Mouse (Mus musculus) spleen, embryonic (tissue): Measurements from ENCODE around the gene Gm11595.
"Not testable (repeated sequence)": the region's sequence is repeated elsewhere in the genome, so short reads cannot be mapped to it uniquely, and the experiment has no call there.

Experiments used
- CTCF ChIA-PET: fragments of 350-600 bp; sonication (Branson Sonifier 250); formaldehyde crosslinking; loops from one replicate; lab custom pipeline; 2022; lab: Charles Lee

The Gm11595 gene

DNA sequence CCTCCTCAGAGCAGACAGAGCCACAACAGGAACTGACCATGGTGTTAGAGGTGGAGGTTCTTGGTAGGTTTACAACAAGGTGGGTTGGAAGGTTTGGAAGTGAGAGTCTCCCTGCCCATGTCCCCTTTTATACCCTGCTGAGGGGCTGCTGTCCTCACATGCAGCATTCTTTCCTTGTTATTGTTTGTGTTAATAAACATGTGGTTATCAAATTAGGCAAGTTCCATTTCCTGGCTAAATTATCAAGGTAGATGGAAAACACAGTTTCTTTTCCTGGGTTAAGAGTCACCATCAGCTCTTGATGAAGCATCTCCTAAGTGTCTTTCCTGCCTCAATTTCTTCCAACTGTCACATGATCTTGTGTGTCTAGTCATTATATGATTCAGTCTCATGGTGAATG, at the start of gene Gm11595:
Gene Gm11595, minus strand, starts transcription at position 101 of the 400 bp plus-strand sequence.
- CTCF ChIA-PET: not testable (repeated sequence)

DNA sequence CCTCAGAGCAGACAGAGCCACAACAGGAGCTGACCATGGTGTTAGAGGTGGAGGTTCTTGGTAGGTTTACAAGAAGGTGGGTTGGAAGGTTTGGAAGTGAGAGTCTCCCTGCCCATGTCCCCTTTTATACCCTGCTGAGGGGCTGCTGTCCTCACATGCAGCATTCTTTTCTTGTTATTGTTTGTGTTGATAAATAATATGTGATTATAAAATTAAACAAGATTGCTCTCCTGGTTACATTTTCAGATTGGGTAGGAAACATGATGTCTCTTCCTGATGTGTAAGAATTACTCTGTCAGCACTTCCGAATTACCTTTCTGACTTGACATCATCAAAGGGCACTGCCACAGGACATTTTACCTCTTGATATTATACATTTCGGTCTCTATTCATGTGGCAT, 42.9 kb upstream of the Gm11595 start, which contains the start of gene Gm11564:
Gene Gm11564, minus strand, starts transcription at position 101 of the 400 bp plus-strand sequence.
- CTCF ChIA-PET: not testable (repeated sequence)

DNA sequence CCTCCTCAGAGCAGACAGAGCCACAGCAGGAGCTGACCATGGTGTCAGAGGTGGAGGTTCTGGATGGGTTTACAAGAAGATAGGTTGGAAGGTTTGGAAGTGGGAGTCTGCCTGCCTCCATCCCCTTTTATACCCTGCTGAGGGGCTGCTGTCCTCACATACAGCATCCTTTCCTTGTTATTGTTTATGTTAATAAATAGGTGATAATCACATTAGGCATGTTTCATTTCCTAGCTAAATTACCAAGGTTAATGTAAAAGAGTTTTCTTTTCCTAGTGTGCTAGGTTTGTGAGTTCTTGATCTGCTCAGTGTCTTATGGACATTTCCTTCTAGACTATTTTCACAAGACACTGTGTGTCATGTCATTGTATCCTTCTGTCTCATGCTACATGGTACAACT, 37.1 kb upstream of the Gm11595 start, which contains the start of gene Krtap4-13:
Gene Krtap4-13, minus strand, starts transcription at position 101 of the 400 bp plus-strand sequence.
- CTCF ChIA-PET: not testable (repeated sequence)

DNA sequence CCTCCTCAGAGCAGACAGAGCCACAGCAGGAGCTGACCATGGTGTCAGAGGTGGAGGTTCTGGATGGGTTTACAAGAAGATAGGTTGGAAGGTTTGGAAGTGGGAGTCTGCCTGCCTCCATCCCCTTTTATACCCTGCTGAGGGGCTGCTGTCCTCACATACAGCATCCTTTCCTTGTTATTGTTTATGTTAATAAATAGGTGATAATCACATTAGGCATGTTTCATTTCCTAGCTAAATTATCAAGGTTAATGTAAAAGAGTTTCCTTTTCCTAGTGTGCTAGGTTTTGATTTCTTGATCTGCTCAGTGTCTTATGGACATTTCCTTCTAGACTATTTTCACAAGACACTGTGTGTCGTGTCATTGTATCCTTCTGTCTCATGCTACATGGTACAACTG, 31.6 kb upstream of the Gm11595 start, which contains the start of gene Gm11554:
Gene Gm11554, minus strand, starts transcription at position 101 of the 400 bp plus-strand sequence.
- CTCF ChIA-PET: not testable (repeated sequence)

DNA sequence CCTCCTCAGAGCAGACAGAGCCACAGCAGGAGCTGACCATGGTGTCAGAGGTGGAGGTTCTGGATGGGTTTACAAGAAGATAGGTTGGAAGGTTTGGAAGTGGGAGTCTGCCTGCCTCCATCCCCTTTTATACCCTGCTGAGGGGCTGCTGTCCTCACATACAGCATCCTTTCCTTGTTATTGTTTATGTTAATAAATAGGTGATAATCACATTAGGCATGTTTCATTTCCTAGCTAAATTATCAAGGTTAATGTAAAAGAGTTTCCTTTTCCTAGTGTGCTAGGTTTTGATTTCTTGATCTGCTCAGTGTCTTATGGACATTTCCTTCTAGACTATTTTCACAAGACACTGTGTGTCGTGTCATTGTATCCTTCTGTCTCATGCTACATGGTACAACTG, 26.1 kb upstream of the Gm11595 start, which contains the start of gene Gm11569:
Gene Gm11569, minus strand, starts transcription at position 101 of the 400 bp plus-strand sequence.
- CTCF ChIA-PET: not testable (repeated sequence)

DNA sequence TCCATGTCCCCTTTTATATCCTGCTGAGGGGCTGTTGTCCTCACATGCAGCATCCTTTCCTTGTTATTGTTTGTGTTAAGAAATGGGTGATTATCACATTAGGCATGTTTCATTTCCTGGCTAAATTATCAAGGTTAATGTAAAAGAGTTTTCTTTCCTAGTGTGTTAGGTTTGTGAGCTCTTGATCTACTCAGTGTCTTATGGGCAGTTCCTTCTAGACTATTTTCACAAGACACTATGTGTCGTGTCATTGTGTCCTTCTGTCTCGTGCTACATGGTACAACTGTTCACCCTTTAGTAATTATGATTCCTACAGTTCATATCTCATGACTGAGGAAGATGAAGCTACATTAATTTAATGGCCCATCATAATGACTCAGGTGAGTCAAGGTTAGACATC, 20.7 kb upstream of the Gm11595 start, which contains the start of gene Gm11596:
Gene Gm11596, minus strand, starts transcription at position 101 of the 400 bp plus-strand sequence.
- CTCF ChIA-PET: no interaction called here

DNA sequence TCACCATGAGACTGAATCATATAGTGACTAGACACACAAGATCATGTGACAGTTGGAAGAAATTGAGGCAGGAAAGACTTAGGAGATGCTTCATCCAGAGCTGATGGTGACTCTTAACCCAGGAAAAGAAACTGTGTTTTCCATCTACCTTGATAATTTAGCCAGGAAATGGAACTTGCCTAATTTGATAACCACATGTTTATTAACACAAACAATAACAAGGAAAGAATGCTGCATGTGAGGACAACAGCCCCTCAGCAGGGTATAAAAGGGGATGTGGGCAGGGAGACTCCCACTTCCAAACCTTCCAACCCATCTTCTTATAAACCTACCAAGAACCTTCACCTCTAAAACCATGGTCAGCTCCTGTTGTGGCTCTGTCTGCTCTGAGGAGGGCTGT, 12.2 kb upstream of the Gm11595 start, which contains the start of gene Krtap4-9:
Gene Krtap4-9, plus strand, starts transcription at position 301 of the 400 bp plus-strand sequence.
- CTCF ChIA-PET: not testable (repeated sequence)

DNA sequence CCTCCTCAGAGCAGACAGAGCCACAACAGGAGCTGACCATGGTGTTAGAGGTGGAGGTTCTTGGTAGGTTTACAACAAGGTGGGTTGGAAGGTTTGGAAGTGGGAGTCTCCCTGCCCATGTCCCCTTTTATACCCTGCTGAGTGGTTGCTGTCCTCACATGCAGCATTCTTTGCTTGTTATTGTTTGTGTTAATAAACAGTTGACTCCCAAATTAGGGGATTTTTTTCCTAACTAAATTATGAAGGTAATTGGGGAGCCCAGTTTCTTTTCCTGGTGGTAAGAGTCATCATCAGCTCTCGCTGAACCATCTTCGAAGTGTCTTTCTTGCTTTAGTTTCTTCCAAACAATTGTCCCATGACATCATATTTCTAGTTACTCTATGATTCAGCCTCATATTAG, 7.9 kb upstream of the Gm11595 start, which contains the start of gene Krtap4-8:
Gene Krtap4-8, minus strand, starts transcription at position 101 of the 400 bp plus-strand sequence.
- CTCF ChIA-PET: no interaction called here

DNA sequence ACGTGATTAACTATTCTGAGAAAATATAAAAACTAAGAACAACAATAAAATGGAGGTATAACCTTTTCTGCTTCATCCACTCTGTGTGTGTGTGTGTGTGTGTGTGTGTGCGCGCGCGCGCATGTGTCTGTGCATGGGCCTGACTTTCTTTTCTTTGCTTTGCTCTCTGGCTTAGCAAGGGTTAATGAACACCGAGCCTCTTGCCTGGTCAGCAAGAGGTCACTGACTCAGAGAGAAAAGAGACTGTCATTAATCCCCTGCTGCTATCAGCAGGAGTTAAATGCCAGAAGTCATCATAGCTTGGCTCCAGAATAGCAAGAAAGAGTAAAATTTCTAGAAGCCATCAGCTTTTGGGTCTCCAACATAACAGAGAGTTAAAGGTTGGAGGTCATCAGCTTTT, 5.7 kb upstream of the Gm11595 start:
- CTCF ChIA-PET: no interaction called here

DNA sequence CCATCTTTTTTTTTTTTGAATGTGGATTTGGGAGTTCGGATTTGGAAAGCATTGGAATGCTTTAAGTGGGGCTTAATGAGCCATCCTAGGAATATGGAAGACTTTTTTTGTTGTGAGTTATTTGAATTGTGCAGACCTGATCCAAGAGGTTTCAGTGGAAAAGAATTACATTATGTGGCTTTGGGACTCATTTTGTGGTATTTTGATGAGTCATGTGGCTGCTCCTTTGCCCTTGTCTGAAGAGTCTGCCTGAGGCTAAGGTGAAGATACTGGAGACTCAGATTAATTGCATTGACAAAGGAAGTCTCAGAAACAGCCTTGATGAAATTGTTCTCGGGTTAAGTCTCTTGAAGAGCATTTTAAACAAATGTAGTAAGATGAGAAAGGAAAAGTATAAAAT, 4.3 kb downstream of the Gm11595 start:
- CTCF ChIA-PET: no interaction called here

DNA sequence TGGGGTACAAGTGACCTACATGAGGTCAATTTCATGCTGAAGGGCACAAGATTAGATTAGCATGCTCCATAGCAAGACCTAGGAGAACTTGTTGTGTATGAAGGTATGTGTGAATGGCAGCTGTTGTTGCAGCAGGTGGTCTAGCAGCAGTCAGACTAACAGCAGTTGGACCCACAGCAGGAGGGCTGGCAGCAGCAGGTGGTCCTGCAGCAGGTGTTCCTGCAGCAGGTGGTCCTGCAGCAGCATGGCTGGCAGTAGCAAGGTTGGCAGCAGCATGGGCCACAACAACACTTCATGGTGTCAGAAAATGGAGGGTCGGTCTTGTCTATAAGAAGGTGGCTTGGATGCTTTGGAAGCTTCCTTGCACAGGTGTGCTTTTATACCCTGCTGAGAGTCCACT, 13.8 kb downstream of the Gm11595 start:
- CTCF ChIA-PET: no interaction called here

DNA sequence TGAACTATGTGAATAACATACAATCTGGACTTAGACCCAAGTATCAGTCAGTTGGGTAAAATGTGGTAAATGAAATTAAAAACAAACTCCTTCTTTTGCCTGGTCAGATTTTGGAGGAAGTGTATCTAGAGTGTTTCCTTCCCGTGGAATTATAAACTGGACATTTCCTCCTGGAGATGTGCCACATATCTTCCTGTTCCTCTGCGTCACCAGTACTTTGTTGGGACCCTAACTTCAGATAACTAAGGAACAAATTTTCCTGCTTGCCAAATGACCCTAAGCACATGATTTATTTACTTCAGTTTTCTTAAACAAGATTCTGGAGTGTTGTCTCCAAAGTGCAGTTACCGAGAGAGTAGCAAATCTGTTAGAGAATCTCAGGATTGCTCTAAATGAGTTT, 28.7 kb downstream of the Gm11595 start:
- CTCF ChIA-PET: no interaction called here

DNA sequence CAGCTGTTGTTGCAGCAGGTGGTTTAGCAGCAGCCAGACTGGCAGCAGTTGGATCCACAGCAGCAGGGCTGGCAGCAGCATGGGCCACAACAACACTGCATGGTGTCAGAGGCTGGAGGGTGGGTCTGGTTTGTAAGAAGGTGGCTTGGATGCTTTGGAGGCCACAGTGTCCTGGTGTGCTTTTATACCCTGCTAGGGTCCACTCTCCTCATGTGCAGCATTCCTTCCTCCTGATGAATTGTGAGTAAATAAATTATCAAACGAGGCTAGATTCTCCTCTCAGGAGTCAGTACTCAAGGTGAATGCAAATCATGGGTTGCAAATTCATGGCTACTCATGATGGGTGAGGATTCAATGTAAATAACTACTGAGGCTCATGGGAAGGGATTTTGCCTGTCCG, 38.5 kb downstream of the Gm11595 start, which contains the start of gene Gm14180:
Gene Gm14180, minus strand, starts transcription at position 101 of the 400 bp plus-strand sequence.
- CTCF ChIA-PET: no interaction called here

DNA sequence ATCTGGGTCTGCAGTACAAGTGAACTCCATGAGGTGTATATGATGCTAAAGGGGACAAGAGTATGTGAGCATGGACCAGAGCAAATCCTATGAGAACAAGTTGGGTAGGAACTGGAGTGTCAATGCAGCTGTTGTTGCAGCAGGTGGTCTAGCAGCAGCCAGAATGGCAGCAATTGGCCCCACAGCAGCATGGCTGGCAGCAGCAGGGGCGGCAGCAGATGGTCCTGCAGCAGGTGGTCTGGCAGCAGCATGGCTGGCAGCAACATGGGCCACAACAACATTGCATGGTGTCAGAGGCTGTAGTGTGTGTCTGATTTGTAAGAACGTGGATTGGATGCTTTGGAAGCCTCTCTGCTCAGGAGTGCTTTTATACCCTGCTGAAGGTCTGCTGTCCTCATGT, 48.7 kb downstream of the Gm11595 start:
- CTCF ChIA-PET: no interaction called here
